Mouse (Mus musculus): Measurements from ENCODE around the gene Msantd3.

Gene Msantd3

DNA sequence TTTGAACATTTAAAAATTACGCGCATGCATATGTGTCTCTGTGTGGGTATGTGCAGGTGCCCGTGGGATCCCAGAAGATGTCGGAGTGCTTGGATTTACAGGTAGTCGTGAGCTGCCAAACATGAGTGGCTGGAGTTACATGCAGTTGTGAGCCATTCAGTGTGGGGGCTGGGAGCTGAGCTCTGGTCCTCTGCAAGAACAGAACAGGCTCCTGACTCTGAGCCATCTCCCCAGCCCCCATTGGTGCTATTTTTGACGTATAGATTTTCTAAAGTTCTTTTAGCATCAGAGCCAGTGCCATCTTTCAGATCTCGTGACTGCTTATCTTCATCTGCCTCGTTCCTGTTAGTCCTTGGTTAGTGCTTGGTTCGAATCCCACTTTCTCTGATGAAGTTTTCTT is 69.8 kb downstream of the Msantd3 start:
- no peak for DNase-seq (ENCODE audit: low spot score)

DNA sequence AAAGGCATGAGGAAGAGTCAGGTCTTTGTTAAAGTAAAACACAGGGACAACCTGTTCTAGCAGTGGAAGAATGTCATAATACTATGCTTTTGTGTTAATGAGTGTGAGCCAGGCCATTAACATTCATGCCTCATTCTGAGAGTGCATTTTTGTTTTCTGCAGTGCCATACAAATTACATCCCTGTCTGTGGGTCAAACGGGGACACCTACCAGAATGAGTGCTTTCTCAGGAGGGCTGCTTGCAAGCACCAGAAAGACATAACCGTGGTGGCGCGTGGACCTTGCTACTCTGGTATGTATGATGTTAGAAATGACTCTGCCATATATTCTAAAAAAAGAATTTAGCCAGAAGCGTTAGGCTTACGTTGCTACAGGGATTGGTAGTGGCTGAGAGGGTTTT is 70.5 kb downstream of the Msantd3 start:
- DNase-seq (ENCODE audit: low spot score): no peak

Data from ovary, adult 18-20 months (tissue).